Mouse (Mus musculus): ENCODE measurements at regions not wholly inside any gene's neighbourhood (a gene's known extent, or its start where the extent isn't known, plus 50 kb on each side); places are given as distances from the start of the nearest gene placed in this dataset.

GRCm38 (mm10) chr3:19441827-19442226 is 186.7 kb downstream of the 1700064H15Rik start:
- TF ChIP-seq POLR2AphosphoS5 (IDR thresholded peaks at IDR 0.05; ENCODE audit: borderline replicate concordance, low read depth, low read length) (no peak), MAX (IDR thresholded peaks at IDR 0.05; ENCODE audit: low read length) (no peak), CTCF (IDR thresholded peaks at IDR 0.05 in 2 of 3, conservative IDR thresholded peaks at IDR 0.05 in 1 of 3; ENCODE audit: control insufficient read depth in 1 of 3, insufficient read depth in 1 of 3, low read depth in 2 of 3, low read length in 3 of 3, poor library complexity in 1 of 3, severe bottlenecking in 1 of 3) (no peak), TCF12 (IDR thresholded peaks at IDR 0.05; ENCODE audit: low read depth, low read length) (no peak), POLR2A (IDR thresholded peaks at IDR 0.05; ENCODE audit: control insufficient read depth in 1 of 2, insufficient read depth in 1 of 2, low read depth in 1 of 2, low read length in 2 of 2, poor library complexity in 1 of 2) (no peak), HCFC1 (IDR thresholded peaks at IDR 0.05; ENCODE audit: low read depth, low read length) (no peak), MAZ (IDR thresholded peaks at IDR 0.05; ENCODE audit: low read depth, low read length) (no peak), MAFK (IDR thresholded peaks at IDR 0.05; ENCODE audit: borderline replicate concordance, low read depth, low read length) (no peak)
